ENCODE assay signal across 8 mouse cellular contexts in the genomic region with DNA sequence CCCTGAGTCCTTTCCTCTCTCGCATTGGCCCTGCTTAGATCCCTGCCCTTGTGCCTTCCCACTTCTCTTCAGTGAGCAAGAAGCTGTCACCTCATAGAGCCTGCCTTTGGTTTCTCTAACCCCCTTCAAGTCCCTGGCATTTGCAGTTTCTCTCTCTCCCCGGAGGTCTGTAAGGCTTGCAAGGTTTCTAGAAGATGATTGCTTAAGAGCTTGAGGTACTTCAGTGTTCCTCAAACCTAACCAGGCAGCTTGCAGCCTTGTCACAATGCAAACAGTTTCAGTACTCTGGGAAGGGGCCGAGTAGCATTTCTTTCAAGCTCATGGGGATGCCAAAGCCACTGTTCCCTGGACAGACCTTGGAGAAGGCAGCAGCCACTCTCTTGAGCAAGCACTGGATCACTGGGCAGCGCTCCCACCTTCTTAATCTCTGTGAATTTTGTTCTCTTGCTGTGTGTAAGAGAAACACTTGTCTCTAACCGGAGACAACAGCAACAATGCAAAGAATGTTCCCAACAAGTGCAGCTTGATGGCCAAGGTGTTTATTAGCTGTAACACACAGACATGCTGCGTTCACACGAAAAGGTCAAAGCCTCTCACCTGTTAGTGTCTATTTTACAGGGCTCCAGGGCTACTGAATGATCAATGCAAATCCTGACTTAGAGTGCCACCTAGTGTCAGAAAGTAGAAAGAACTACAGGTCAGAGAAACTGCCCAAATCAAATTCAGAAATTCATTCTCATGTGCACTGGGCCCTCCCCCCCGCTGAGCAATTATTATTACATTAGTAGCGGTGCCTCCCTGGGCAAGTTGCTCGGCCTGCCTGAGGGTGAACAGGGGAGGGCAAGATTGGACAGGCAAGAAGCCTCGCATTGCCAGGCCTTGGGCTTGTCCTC. TPM values are rescaled to one million over a fixed set of nuclear protein-coding genes. Genes with fewer than 3 reads are reported as not detected.
A peak's percentile ranks its signal among the peaks of the same experiment; 100 is the strongest.
DNase-seq lines count a peak whose midpoint lies in the region; ATAC-seq and TF ChIP-seq lines count a peak whose summit lies in the region.

No protein-coding gene starts in this region.

- H3K27me3 ChIP-seq in forebrain, embryonic 15.5 days: no peaks in the 10 kb centered on the region
- H3K27me3 ChIP-seq in intestine, embryonic 15.5 days (replicated peaks): no peaks in the 10 kb centered on the region
- no peaks in the 10 kb centered on the region for H3K27me3 ChIP-seq in lung, postnatal 0 days (replicated peaks; ENCODE audit: insufficient read depth, low read length)

- TF ChIP-seq CTCF in lung, postnatal 0 days (IDR thresholded peaks at IDR 0.05): peak; percentile 87

- peak; percentile 78 for ATAC-seq in forebrain, embryonic 15.5 days (replicated peaks)
- peak; percentile 78 for ATAC-seq in intestine, embryonic 15.5 days
- peak; percentile 86 for ATAC-seq in lung, postnatal 0 days

- no peak overlapping the region for H3K9ac ChIP-seq in forebrain, embryonic 15.5 days (replicated peaks)
- H3K9ac ChIP-seq in intestine, embryonic 15.5 days: no peak overlapping the region
- no peak overlapping the region for H3K9ac ChIP-seq in lung, postnatal 0 days (replicated peaks; ENCODE audit: low read depth)

- H3K36me3 ChIP-seq in forebrain, embryonic 15.5 days: no peaks in the 10 kb centered on the region
- H3K36me3 ChIP-seq in intestine, embryonic 15.5 days: no peaks in the 10 kb centered on the region
- no peaks in the 10 kb centered on the region for H3K36me3 ChIP-seq in lung, postnatal 0 days (ENCODE audit: insufficient read depth, low read length)

- TF ChIP-seq EP300 in lung, postnatal 0 days (IDR thresholded peaks at IDR 0.05): peak; percentile 60

- H3K27ac ChIP-seq in forebrain, embryonic 15.5 days (replicated peaks): no peak overlapping the region
- no peak overlapping the region for H3K27ac ChIP-seq in intestine, embryonic 15.5 days
- H3K27ac ChIP-seq in lung, postnatal 0 days (ENCODE audit: low read length): no peak overlapping the region; the same call in 1 of the 2 replicates

- no peak overlapping the region for H3K4me3 ChIP-seq in forebrain, embryonic 15.5 days
- no peak overlapping the region for H3K4me3 ChIP-seq in intestine, embryonic 15.5 days (replicated peaks)
- no peak overlapping the region for H3K4me3 ChIP-seq in lung, postnatal 0 days (ENCODE audit: low read depth, low read length)

- DNase-seq in adrenal gland, postnatal 10 days: peak; percentile 58
- no peak for DNase-seq in adrenal gland, adult 8-10 months
- peak; percentile 64 to 71 for DNase-seq in B cell, adult 2 months
- peak; percentile 42 for DNase-seq in cerebellum, adult 11-12 months
- peak; percentile 87 for DNase-seq in lung, postnatal 0 days (ENCODE audit: low spot score)
- peak; percentile 92 for DNase-seq in retina, embryonic 14.5 days (ENCODE audit: low spot score)

- 32% methylated on average over 11 of the region's 11 CpGs for WGBS in forebrain, embryonic 15.5 days
- WGBS in intestine, embryonic 15.5 days: 30% methylated on average over 11 of the region's 11 CpGs
- 18% methylated on average over 11 of the region's 11 CpGs for WGBS in lung, postnatal 0 days

- no peak overlapping the region for H3K4me2 ChIP-seq in forebrain, embryonic 15.5 days (replicated peaks)
- no peak overlapping the region for H3K4me2 ChIP-seq in intestine, embryonic 15.5 days (replicated peaks)
- no peak overlapping the region for H3K4me2 ChIP-seq in lung, postnatal 0 days (replicated peaks; ENCODE audit: low read depth, low read length)

- no peaks in the 10 kb centered on the region for H3K4me1 ChIP-seq in forebrain, embryonic 15.5 days
- no peaks in the 10 kb centered on the region for H3K4me1 ChIP-seq in intestine, embryonic 15.5 days (replicated peaks)
- H3K4me1 ChIP-seq in lung, postnatal 0 days (ENCODE audit: insufficient read depth, low read depth, low read length): no peaks in the 10 kb centered on the region

- no peaks in the 10 kb centered on the region for H3K9me3 ChIP-seq in forebrain, embryonic 15.5 days
- no peaks in the 10 kb centered on the region for H3K9me3 ChIP-seq in intestine, embryonic 15.5 days
- no peaks in the 10 kb centered on the region for H3K9me3 ChIP-seq in lung, postnatal 0 days (ENCODE audit: low read length)

RNA-seq across cellular contexts. Expression of a gene that starts 10.3 kb away (rescaled TPM):
- total RNA-seq in adrenal gland, postnatal 10 days (2021): 10 to 100 TPM; 11.2 to 14.4 TPM
- 10 to 100 TPM; 13.6 to 20.2 (median 17.0) TPM for total RNA-seq in adrenal gland, adult 8-10 months (2022)
- 19.2 and 19.4 TPM in 2 replicates for polyA plus RNA-seq in forebrain, embryonic 15.5 days (2015; fragmentation: Nextera tagmentation; extraction: Ambion mirVana)
- polyA plus RNA-seq in intestine, embryonic 15.5 days (2015; fragmentation: Nextera tagmentation; extraction: Ambion mirVana): 29.0 and 29.5 TPM in 2 replicates
- polyA plus RNA-seq in lung, postnatal 0 days (2015; fragmentation: Nextera tagmentation; extraction: Ambion mirVana): 13.5 and 14.7 TPM in 2 replicates

RNA-seq across cellular contexts. Expression of a gene that starts 15.1 kb away (rescaled TPM):
- total RNA-seq in adrenal gland, postnatal 10 days (2021): 1 to 10 TPM; 2.8 to 3.9 TPM
- 10 to 100 TPM in 2 of 4 experiments, 1 to 10 TPM in 1, not detected in 1; 1.1 to 60.0 (median 24.4) TPM for total RNA-seq in adrenal gland, adult 8-10 months (2022)
- polyA plus RNA-seq in forebrain, embryonic 15.5 days (2015; fragmentation: Nextera tagmentation; extraction: Ambion mirVana): not detected in 2 replicates
- polyA plus RNA-seq in intestine, embryonic 15.5 days (2015; fragmentation: Nextera tagmentation; extraction: Ambion mirVana): 37.4 and 51.1 TPM in 2 replicates
- not detected in 2 replicates for polyA plus RNA-seq in lung, postnatal 0 days (2015; fragmentation: Nextera tagmentation; extraction: Ambion mirVana)

RNA-seq across cellular contexts. Expression of a gene that starts 22.4 kb away (rescaled TPM):
- not detected for total RNA-seq in adrenal gland, postnatal 10 days (2021)
- total RNA-seq in adrenal gland, adult 8-10 months (2022): under 1 TPM in 3 of 4 experiments, not detected in 1; 0.09 to 0.27 (median 0.24) TPM
- 0.06 and 0.20 TPM in 2 replicates for polyA plus RNA-seq in forebrain, embryonic 15.5 days (2015; fragmentation: Nextera tagmentation; extraction: Ambion mirVana)
- polyA plus RNA-seq in intestine, embryonic 15.5 days (2015; fragmentation: Nextera tagmentation; extraction: Ambion mirVana): 0.05 and 0.06 TPM in 2 replicates
- 0.36 and 0.45 TPM in 2 replicates for polyA plus RNA-seq in lung, postnatal 0 days (2015; fragmentation: Nextera tagmentation; extraction: Ambion mirVana)

RNA-seq across cellular contexts. Expression of a gene that starts 33.7 kb away (rescaled TPM):
- total RNA-seq in adrenal gland, postnatal 10 days (2021): not detected
- not detected for total RNA-seq in adrenal gland, adult 8-10 months (2022)
- polyA plus RNA-seq in forebrain, embryonic 15.5 days (2015; fragmentation: Nextera tagmentation; extraction: Ambion mirVana): 0.25 TPM in 1 of 2 replicates, not detected in the other
- polyA plus RNA-seq in intestine, embryonic 15.5 days (2015; fragmentation: Nextera tagmentation; extraction: Ambion mirVana): 0.21 and 0.28 TPM in 2 replicates
- 0.15 and 0.37 TPM in 2 replicates for polyA plus RNA-seq in lung, postnatal 0 days (2015; fragmentation: Nextera tagmentation; extraction: Ambion mirVana)

RNA-seq across cellular contexts. Expression of a gene that starts 38.9 kb away (rescaled TPM):
- not detected for total RNA-seq in adrenal gland, postnatal 10 days (2021)
- total RNA-seq in adrenal gland, adult 8-10 months (2022): not detected
- 0.22 and 0.33 TPM in 2 replicates for polyA plus RNA-seq in forebrain, embryonic 15.5 days (2015; fragmentation: Nextera tagmentation; extraction: Ambion mirVana)
- not detected in 2 replicates for polyA plus RNA-seq in intestine, embryonic 15.5 days (2015; fragmentation: Nextera tagmentation; extraction: Ambion mirVana)
- polyA plus RNA-seq in lung, postnatal 0 days (2015; fragmentation: Nextera tagmentation; extraction: Ambion mirVana): not detected in 2 replicates

Comparison
In these comparisons a context has a peak if more than half of its experiments do, and no peak if none do; other contexts are left out.
1. RNA of a gene that starts 15.1 kb away (polyA plus RNA-seq): 37.4 to 51.1 TPM in intestine, embryonic 15.5 days; not detected in lung, postnatal 0 days and not detected in forebrain, embryonic 15.5 days; every median in the first group is over 10 times any median in the second.
2. Peak in every context shown above with its lines, with median percentiles within 50 percentile points of each other: ATAC-seq.